Mouse (Mus musculus) layer of hippocampus, adult 11-12 months (tissue): ENCODE measurements around the gene Marcks.
"Not testable (repeated sequence)": the region's sequence is repeated elsewhere in the genome, so short reads cannot be mapped to it uniquely, and the experiment has no call there.

Source experiments
- DNase-seq: peaks from one replicate; pipeline ENCODE4 v3.0.0; 2022; ENCODE audit warnings: low spot score

Gene Marcks

DNA sequence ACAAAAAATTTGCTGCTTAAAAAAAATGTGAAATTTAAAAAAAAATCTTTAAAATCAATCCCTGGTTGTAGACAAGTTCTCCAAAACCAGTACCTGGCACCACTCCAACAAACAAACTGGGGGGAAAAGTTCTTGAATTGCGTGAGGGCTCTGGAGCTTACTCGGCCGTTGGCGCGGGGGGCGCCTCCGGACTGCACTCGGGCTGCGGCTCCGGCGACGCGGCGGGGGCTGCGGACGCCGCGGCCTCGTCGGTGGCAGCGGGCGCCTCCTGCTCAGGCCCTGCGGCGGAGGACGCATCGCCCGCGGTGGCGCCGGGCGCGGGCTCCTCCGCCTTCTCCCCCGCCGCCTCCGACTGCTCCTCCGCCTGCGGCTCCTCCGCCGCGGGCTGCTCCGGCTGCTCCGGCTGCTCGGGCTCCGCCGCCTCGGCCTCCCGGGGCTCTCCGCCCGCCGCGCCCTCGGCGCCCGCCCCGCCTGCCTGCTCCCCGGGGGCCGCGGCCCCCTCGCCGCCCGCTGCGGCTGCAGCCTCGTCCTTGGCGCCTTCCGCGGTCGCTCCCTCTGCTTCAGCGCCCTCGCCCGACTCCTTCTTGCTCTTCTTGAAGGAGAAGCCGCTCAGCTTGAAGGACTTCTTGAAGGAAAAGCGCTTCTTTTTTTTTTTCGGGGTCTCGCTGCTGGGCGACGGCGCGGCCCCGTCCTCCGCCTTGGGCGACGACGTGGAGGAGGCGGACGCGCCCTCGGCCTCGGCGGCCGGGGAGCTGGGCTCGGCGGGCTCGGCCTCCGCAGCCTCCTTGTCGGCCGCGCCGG is 2.6 kb downstream of the Marcks start:
- peak; percentile 39 for DNase-seq

DNA sequence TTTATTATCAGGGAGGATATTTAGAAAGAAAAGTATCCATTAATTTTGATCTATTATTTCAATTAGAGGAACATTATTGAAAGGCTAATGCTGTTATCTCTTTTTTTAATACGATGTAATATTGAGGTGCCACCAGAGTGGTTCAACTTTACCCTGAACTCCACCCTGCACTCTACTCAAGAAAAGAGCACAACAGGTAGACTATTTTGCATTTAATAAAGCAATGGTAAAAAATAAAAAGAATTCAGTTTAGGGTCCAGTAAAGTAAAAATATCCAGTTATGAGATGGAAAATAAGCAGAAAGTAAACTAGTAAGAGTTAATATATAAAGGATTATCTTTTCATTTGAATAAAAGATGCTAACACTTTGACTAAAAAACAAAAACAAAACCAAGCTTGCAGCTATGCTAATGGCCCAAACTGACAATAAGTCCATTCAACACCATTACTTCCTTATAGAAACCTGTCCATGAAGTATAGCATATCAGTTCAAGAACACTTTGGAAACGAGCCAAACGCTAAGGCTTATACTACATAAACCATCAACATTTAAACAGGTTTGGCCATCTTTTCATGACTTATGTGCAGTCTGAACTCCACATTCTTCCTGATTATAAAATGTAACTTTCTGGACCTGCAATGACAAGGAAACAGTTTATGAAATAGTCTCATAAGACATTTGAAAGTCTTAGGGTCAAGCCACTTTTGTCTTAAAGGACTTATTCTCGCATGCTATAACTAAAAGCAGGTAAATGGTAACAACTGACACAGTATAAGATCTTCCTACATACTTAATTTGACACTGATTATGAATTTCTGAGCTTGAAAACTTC is 4.6 kb downstream of the Marcks start:
- DNase-seq = no peak

DNA sequence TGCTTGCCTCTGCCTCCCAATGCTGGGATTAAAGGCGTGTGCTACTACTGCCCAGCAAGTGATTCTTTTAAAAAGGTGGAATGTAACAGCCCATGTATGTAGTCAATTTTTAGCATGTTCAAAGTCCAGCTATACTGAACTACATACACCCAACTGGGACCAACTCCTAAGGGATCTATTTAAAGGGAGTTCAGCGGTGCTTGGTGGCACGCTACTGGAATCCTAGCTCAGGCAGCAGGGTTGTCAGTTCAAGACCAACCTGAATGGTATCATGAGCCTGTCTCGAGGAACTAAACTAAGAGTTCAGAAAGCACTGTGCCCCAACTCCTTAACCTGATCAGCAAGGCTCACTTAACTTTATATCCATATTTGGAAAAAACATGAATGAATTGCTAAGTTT is 6.0 kb downstream of the Marcks start:
- no peak for DNase-seq

DNA sequence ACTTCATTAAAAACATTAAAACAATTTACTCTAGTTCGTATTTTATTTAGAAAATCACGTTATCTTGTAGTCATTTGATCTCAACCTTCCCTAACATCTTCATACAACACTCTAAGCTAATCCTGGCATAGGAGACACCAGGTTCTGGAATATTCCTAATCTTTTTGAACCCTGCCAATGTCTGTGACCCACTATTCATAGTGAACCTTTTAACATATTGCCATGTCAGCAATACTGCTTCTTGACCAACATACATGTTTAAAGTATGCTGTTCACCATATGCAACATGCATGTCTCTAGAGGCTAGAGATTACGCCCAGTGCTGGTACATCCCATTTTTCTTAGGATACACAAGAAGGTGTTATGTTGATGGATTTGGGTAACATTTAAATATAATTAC is 9.1 kb downstream of the Marcks start:
- DNase-seq = no peak

DNA sequence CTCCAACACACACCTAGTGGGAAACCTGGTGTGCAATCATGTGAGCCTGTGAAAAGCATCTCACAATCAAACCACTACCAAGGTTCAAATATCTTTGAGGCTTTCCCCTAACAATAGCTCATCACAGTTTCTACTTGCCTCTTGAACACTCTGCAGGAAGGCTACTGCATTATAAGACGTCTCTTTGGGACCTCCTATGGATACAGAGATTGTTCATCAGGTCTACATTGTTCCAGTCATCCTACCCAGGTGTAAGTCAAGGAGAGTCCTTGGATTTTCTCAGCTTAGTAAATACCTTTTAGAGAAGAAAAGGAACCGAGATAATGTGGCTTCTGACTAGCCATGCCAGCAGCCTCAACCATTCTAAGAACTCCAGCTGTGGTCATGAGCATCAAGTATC is 23.4 kb downstream of the Marcks start:
- no peak for DNase-seq

DNA sequence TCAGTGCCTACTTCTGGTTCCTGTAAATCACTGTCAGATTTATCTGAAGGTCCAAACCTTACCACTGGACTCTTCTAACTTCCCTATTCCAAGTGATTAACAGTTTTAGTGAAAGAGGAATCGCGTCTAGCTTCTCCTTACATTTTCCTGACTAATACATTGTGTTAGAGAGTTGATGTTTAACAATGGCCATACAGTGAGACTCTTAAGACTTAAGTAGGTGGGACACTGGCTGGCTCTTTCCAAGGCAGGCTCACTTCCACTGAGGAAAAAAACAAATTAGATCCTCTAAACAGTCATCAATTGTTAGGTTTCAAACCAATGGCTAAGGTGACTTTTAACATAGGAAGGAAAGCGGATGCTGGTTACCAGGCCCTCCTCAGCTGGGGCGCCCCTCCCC is 25.9 kb downstream of the Marcks start:
- no peak for DNase-seq

DNA sequence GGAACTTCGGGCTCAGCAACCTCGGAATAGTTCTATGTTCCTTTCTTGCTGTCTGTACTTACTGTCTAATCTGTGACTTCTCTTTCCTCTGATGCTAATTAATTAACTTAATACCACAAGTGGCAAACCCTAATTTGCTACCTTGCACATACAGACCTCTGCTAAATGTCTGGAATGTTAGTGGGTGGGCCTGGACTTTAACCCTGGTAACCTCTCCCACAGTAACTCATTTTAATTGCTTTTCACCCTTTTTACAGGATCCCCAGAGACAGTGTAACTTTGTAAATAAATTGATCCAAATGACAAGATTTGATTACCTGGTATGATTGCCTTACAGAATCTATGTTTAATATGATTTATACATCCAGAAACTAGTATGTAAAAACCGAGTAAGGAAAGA is 26.4 kb downstream of the Marcks start:
- DNase-seq = no peak

DNA sequence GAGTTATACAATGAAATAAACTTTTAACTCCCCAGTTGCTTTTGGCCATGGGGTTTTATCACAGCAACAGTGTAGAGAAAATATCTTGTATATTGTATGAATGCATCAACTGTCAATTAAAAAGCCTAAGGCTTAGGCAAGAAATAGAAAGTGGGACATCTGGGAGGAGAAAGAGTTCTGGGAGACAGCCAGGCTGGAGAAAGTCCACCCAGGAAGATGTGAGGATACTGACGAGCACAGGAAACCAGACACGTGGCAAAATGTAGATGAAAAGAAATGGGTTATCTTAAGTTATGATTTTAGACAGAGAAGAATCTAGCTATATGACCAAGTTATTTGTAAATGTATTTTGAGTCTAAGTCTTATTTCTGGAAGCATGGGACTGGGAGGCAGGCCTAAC is 27.3 kb downstream of the Marcks start:
- DNase-seq = no peak

DNA sequence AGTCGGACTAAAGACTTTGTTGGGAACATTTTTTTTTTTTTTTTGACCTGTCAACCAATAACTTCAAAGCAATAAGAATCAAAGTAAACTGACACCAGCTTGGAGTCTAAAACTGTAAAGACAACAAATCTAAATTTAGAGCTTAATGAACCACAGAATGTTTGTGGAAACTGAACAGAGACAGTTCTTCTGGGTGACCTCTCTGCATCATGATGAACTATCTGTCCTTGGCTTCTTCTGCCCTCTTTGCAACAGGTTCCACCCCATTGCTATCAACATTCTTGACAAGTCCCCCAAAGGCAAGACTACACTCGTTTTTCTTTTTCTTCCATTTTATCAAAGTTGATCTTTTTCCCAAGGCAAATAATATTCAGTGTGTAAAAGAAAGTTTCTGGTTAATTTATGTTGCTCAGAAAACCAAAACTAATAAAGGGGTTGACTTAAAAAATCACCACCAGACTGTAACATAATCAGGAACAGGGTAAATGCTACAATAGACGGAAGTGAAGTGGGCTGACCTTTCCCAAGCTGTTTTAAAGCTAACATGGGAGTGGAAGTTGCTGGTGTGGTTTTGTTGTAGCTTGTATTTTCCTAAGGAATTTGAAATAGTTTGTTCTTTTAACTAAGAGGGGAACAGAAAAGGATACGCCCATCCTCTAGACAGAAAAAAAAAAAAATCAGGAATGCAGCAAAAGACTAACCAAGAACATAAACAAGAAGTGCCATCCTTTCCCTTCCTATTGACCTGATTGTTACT is 31.7 kb downstream of the Marcks start:
- DNase-seq = no peak

DNA sequence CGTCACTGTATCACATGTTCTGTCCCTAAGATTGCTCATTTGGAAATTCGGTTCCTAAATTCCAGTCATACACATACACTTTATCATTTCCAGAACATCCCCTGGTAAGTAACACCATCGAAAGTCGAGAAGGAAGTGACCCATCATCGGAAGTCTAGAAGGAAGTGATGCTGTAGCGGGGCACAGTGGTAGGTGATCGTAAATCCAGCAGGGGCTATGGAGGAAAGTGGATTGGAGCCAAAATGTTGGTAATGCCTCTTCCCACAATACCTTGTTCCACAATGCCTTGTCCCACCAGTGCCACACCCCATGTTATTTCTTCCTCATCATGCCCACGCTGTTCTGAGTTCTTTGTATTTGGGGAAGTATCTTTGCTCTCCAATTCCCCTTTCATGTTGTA is 32.4 kb downstream of the Marcks start:
- DNase-seq = no peak

DNA sequence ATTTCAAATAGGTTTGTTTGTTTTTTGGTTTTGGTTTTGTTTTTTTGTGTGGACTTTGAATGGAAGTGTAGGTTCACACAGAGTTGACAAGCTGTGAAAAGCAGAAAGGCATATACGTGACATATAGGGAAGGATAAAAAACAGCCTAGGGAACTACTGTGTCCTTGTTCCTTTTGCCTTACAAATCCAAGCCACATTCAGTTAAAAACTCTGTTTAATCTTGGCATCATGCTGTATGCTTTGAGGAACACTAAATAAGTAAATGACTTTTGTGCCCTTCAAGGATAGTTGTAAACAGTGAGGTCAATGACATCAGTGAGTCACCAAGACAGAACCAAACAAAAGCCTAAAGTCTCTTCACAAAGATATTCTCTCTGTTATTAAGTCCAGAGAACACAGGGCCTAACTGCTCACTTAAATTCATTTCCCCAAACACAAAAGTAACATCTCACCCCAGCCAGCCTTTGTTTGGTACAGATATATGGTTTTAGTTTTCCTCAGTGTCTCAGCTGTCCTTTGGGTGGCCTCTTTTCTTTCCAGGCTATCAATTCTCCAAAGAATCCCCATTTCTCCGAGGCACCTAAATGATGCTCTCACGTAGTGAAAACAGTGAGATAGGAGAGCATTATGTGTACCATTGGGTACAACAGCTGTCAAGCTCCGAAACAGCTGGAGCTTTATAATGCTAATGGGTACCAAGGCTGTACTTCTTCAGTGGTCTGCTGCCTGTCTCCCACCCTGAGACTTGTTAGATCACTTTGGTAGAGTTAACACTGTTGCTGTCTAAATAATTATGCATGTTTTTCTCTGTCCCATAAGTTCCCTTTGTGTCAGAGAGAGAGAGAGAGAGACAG is 36.3 kb downstream of the Marcks start:
- no peak for DNase-seq

DNA sequence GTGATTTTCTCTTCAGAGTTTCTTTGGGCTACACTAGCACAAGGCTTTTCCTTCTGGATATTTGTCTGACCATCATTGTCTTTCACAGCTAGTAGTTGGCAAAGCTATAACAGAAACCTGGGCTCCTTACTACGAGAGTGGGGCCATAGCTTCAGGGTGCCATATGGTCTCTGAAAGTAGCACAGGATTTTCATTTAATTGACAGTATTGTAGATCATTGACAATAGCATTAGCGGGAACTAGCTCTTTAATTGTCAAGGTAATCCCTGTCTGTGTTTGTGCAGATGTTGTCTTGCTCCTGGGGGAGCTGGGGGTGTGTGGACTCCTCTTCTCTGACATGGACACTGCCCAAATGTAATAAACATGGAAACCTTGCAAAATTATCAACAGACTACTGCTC is 37.0 kb downstream of the Marcks start:
- no peak for DNase-seq

DNA sequence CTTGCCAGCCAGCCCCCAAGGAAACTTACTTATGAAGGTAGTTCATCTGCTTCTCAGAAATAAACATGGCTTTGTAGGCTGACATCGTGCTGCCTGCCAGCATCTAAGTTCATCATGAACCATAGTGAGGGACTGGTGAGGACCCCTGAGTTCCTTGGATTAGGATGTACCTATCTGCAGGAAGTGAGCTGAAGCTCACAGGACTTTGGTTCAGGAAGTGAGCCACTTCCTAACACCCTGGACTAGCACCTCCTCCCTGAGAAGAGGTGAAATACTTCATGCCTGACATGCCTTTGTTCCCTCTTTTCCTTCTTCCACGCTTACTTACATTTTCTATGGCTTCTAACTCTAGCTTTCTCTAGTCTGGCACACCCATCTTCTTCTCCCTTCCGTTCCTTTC is 42.2 kb downstream of the Marcks start:
- DNase-seq = no peak

DNA sequence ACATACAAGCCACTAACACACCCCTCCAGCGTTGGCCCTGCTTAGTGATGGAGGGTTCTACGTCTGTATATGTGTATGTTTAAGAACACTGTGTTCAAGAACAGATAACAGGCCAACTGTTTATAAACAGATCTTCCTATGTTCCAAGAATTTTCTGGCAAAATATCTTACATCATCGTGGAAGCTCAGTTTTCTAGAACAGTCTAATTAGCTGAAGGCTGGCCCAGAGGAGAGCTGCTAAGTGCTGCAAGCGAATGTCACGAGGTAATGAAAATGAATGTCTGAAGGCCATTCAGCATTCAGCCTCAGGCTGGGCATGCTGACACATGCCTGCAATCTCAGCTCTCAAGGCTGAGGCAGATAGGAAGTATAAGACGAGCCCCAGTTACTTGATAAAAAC is 42.9 kb downstream of the Marcks start:
- no peak for DNase-seq

DNA sequence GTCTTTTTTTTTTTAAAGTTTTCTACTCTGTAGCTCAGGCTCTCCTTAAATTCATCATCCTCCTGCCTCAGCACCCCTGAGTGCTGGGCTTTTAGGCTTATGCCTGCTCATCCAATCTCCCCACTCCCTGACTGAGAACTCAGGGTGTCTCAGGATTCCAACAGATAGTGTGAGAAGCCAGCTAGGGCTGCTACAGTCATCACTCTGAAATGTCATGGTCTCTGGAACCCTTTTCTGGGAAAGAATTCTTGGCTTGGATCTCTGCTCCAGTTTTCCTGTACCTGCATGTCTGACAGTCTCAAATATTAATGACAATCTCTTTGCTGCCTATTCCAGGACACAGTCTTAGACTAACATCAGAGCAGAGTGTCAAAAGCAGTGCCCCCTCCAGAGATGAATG is 45.4 kb downstream of the Marcks start:
- no peak for DNase-seq

DNA sequence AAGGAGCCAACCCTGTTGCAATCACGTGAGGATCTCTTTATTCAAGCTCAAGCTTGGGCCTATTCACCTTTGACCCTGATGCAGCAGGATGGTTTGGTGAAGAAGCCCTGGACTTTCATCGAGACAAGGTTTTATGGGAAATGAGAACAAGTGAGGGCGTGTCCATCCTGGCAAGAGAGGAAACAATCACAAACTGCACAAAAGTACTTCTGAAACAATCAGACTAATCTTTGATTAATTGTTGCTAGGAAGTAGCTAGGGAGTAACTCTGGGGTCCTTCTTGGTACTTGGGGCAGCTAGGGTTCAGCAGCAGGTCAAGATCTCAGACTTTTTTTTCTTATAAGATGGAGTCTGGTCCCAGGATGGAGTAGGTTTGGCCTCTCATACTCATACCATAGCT is 48.3 kb downstream of the Marcks start:
- no peak for DNase-seq

DNA sequence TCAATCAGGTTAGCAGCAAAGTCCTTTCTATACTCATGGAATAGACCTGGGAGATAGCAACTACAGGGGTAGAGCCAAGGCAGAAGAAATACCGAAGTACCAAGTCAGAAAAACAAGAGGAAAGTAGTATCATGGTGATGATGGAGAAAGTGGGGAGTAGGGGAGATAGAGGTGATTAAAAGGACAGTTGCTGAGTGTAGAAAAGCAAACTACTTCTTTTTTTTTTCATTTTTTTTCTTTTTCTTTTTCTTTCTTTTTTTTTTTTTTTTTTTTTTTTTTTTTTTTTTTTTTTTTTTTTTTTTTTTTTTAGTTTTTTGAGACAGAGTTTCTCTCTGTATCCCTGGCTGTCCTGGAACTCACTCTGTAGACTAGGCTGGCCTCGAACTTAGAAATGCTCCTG is 54.6 kb downstream of the Marcks start:
- not testable (repeated sequence) for DNase-seq
